ENCODE assay signal across 11 mouse cellular contexts in genomic region chr6:113586466-113587183, GRCm38 (mm10). TPM values are rescaled to one million over a fixed set of nuclear protein-coding genes. Genes with fewer than 3 reads are reported as not detected.
DNase-seq lines count a peak whose midpoint lies in the region; ATAC-seq and TF ChIP-seq lines count a peak whose summit lies in the region.
"Had no signal": no experiment of that assay in that cellular context is flagged by ENCODE, and none has a peak within 500 bp of the region (broad histone marks: within the 10 kb centered on the region; RNA-seq: fewer than 3 reads in every experiment).

No protein-coding gene starts in this region.

- no peak for ATAC-seq in heart, embryonic 12.5 days (ENCODE audit: insufficient number of reproducible peaks, low FRiP score)
- peak; percentile 57 for ATAC-seq in Patski
- peak; percentile 88 for ATAC-seq in lung, embryonic 16.5 days (ENCODE audit: low read depth)
- no peak for ATAC-seq in forebrain, embryonic 15.5 days (replicated peaks)

- in situ Hi-C loops in Patski (cut with MboI; ENCODE audit: low pct_unique_long_range_greater_than_20kb) = no loop called here

- no peak overlapping the region for H3K4me2 ChIP-seq in heart, embryonic 12.5 days
- H3K4me2 ChIP-seq in lung, embryonic 16.5 days (ENCODE audit: low read depth, low read length) = no peak overlapping the region
- H3K4me2 ChIP-seq in forebrain, embryonic 15.5 days (replicated peaks) = no peak overlapping the region
- H3K4me2 ChIP-seq: liver, embryonic 13.5 days had no signal

- CTCF ChIA-PET in Patski (lab: Charles Lee) = interaction anchor here (1.5 kb wide), 1 partner anchor 26 kb away, joined by 4 read pairs; no protein-coding TSS in a partner anchor

- H3K9me3 ChIP-seq in heart, embryonic 12.5 days (replicated peaks) = no peaks in the 10 kb centered on the region
- no peaks in the 10 kb centered on the region for H3K9me3 ChIP-seq in lung, embryonic 16.5 days (ENCODE audit: control insufficient read depth, low read length)
- no peaks in the 10 kb centered on the region for H3K9me3 ChIP-seq in limb, embryonic 10.5 days (replicated peaks)
- no peaks in the 10 kb centered on the region for H3K9me3 ChIP-seq in forebrain, embryonic 15.5 days
- H3K9me3 ChIP-seq: liver, embryonic 13.5 days had no signal

- no peaks in the 10 kb centered on the region for H3K27me3 ChIP-seq in heart, embryonic 12.5 days (replicated peaks)
- no peaks in the 10 kb centered on the region for H3K27me3 ChIP-seq in Patski
- no peaks in the 10 kb centered on the region for H3K27me3 ChIP-seq in lung, embryonic 16.5 days (ENCODE audit: control insufficient read depth, insufficient read depth, low read depth, low read length)
- H3K27me3 ChIP-seq in limb, embryonic 10.5 days (ENCODE audit: low read depth, poor library complexity, severe bottlenecking) = no peaks in the 10 kb centered on the region
- H3K27me3 ChIP-seq in forebrain, embryonic 15.5 days = no peaks in the 10 kb centered on the region
- H3K27me3 ChIP-seq: liver, embryonic 13.5 days had no signal

- DNase-seq in heart, adult 8-10 months (ENCODE audit: low spot score) = peak; percentile 8
- DNase-seq in Patski (ENCODE audit: low read depth, low spot score) = peak; percentile 25
- DNase-seq in heart, postnatal 10 days = peak; percentile 26 to 30
- no peak for DNase-seq in limb, embryonic 10.5 days (ENCODE audit: low spot score)
- no peak for DNase-seq in layer of hippocampus, adult 9-11 months
- DNase-seq: cerebellum, adult 8-10 months; liver, embryonic 13.5 days had no signal

- 65% methylated on average over 5 of the region's 5 CpGs for WGBS in heart, embryonic 12.5 days
- WGBS in lung, embryonic 16.5 days = 52% methylated on average over 5 of the region's 5 CpGs
- WGBS in limb, embryonic 10.5 days = 82% methylated on average over 5 of the region's 5 CpGs
- 72% methylated on average over 5 of the region's 5 CpGs for WGBS in forebrain, embryonic 15.5 days

- H3K9ac ChIP-seq in heart, embryonic 12.5 days = no peak overlapping the region
- H3K9ac ChIP-seq in lung, embryonic 16.5 days (ENCODE audit: low read length) = no peak overlapping the region
- H3K9ac ChIP-seq in forebrain, embryonic 15.5 days (replicated peaks) = no peak overlapping the region
- H3K9ac ChIP-seq: liver, embryonic 13.5 days had no signal

- no peak for TF ChIP-seq CTCF in Patski (IDR thresholded peaks at IDR 0.05)

- POLR2A ChIA-PET in Patski (lab: Charles Lee) = no interaction called here

- peaks cover 31% of the 10 kb centered on the region for H3K36me3 ChIP-seq in heart, embryonic 12.5 days
- H3K36me3 ChIP-seq in lung, embryonic 16.5 days (ENCODE audit: control insufficient read depth, insufficient read depth, low read length) = 0 out of 2 replicates have a peak, but pooled peaks cover under 1% of the 10 kb centered on the region
- peaks cover 70% of the 10 kb centered on the region for H3K36me3 ChIP-seq in limb, embryonic 10.5 days
- H3K36me3 ChIP-seq in forebrain, embryonic 15.5 days = no peaks in the 10 kb centered on the region

- no peaks in the 10 kb centered on the region for H3K4me1 ChIP-seq in heart, embryonic 12.5 days (replicated peaks)
- H3K4me1 ChIP-seq in lung, embryonic 16.5 days (replicated peaks; ENCODE audit: control insufficient read depth, insufficient read depth, low read length) = no peaks in the 10 kb centered on the region; the same call in 1 of the 2 replicates
- no peaks in the 10 kb centered on the region for H3K4me1 ChIP-seq in limb, embryonic 10.5 days
- no peaks in the 10 kb centered on the region for H3K4me1 ChIP-seq in forebrain, embryonic 15.5 days
- H3K4me1 ChIP-seq: liver, embryonic 13.5 days had no signal

- H3K27ac ChIP-seq in heart, embryonic 12.5 days (ENCODE audit: poor library complexity, severe bottlenecking) = no peak overlapping the region
- 0 out of 2 replicates have a peak overlapping the region, but pooled peaks have one; percentile 1 for H3K27ac ChIP-seq in lung, embryonic 16.5 days (ENCODE audit: low read length)
- no peak overlapping the region for H3K27ac ChIP-seq in limb, embryonic 10.5 days
- H3K27ac ChIP-seq in forebrain, embryonic 15.5 days (replicated peaks) = no peak overlapping the region
- H3K27ac ChIP-seq: liver, embryonic 13.5 days had no signal

- intact Hi-C loops in heart, postnatal 10 days (cut with DNase I) = no loop called here

- no peak overlapping the region for H3K4me3 ChIP-seq in heart, embryonic 12.5 days
- no peak overlapping the region for H3K4me3 ChIP-seq in lung, embryonic 16.5 days (ENCODE audit: low read length)
- no peak overlapping the region for H3K4me3 ChIP-seq in limb, embryonic 10.5 days
- H3K4me3 ChIP-seq in forebrain, embryonic 15.5 days = no peak overlapping the region
- H3K4me3 ChIP-seq: liver, embryonic 13.5 days had no signal

RNA-seq across cellular contexts. Expression of gene Fancd2os, which starts 13.9 kb away (rescaled TPM):
- not detected for total RNA-seq in heart, adult 8-10 months (2022)
- polyA plus RNA-seq in heart, embryonic 12.5 days (2016; fragmentation: Nextera tagmentation; extraction: Ambion mirVana) = 0.26 TPM in 1 of 2 replicates, not detected in the other
- not detected for polyA plus RNA-seq in Patski (2021)
- not detected for total RNA-seq in heart, postnatal 10 days (2021)
- polyA plus RNA-seq in lung, embryonic 16.5 days (2015; fragmentation: Nextera tagmentation; extraction: Ambion mirVana) = 0.15 and 0.21 TPM in 2 replicates
- polyA plus RNA-seq in limb, embryonic 10.5 days (2016; fragmentation: Nextera tagmentation; extraction: Ambion mirVana) = 0.30 TPM in 1 of 2 replicates, not detected in the other
- polyA plus RNA-seq in forebrain, embryonic 15.5 days (2015; fragmentation: Nextera tagmentation; extraction: Ambion mirVana) = 0.22 TPM in 1 of 2 replicates, not detected in the other
- total RNA-seq: gastrocnemius, postnatal 4 days had no signal

RNA-seq across cellular contexts. Expression of gene Brk1, which starts 17.9 kb away (rescaled TPM):
- 10 to 100 TPM; 68.5 to 83.3 (median 75.0) TPM for total RNA-seq in heart, adult 8-10 months (2022)
- 156 and 165 TPM in 2 replicates for polyA plus RNA-seq in heart, embryonic 12.5 days (2016; fragmentation: Nextera tagmentation; extraction: Ambion mirVana)
- polyA plus RNA-seq in Patski (2021) = 167 TPM
- total RNA-seq in heart, postnatal 10 days (2021) = 10 to 100 TPM; 92.4 to 94.8 TPM
- 218 and 226 TPM in 2 replicates for polyA plus RNA-seq in lung, embryonic 16.5 days (2015; fragmentation: Nextera tagmentation; extraction: Ambion mirVana)
- 206 and 208 TPM in 2 replicates for polyA plus RNA-seq in limb, embryonic 10.5 days (2016; fragmentation: Nextera tagmentation; extraction: Ambion mirVana)
- 239 and 240 TPM in 2 replicates for polyA plus RNA-seq in forebrain, embryonic 15.5 days (2015; fragmentation: Nextera tagmentation; extraction: Ambion mirVana)

RNA-seq across cellular contexts. Expression of gene Vhl, which starts 37.1 kb away (rescaled TPM):
- 10 to 100 TPM in 1 of 4 experiments, 1 to 10 TPM in 3; 8.4 to 10.7 (median 9.4) TPM for total RNA-seq in heart, adult 8-10 months (2022)
- polyA plus RNA-seq in heart, embryonic 12.5 days (2016; fragmentation: Nextera tagmentation; extraction: Ambion mirVana) = 30.3 and 32.7 TPM in 2 replicates
- 29.5 TPM for polyA plus RNA-seq in Patski (2021)
- total RNA-seq in heart, postnatal 10 days (2021) = 10 to 100 TPM; 11.6 to 18.1 TPM
- 36.1 and 38.7 TPM in 2 replicates for polyA plus RNA-seq in lung, embryonic 16.5 days (2015; fragmentation: Nextera tagmentation; extraction: Ambion mirVana)
- polyA plus RNA-seq in limb, embryonic 10.5 days (2016; fragmentation: Nextera tagmentation; extraction: Ambion mirVana) = 41.4 and 47.7 TPM in 2 replicates
- polyA plus RNA-seq in forebrain, embryonic 15.5 days (2015; fragmentation: Nextera tagmentation; extraction: Ambion mirVana) = 79.6 and 83.6 TPM in 2 replicates

RNA-seq across cellular contexts. Expression of gene Irak2, which starts 51.6 kb away (rescaled TPM):
- total RNA-seq in heart, adult 8-10 months (2022) = 10 to 100 TPM in 2 of 4 experiments, 1 to 10 TPM in 2; 8.1 to 13.5 (median 10.6) TPM
- polyA plus RNA-seq in heart, embryonic 12.5 days (2016; fragmentation: Nextera tagmentation; extraction: Ambion mirVana) = 7.0 and 7.9 TPM in 2 replicates
- polyA plus RNA-seq in Patski (2021) = 34.6 TPM
- total RNA-seq in heart, postnatal 10 days (2021) = 10 to 100 TPM; 10.1 to 14.1 TPM
- 6.3 and 7.4 TPM in 2 replicates for polyA plus RNA-seq in lung, embryonic 16.5 days (2015; fragmentation: Nextera tagmentation; extraction: Ambion mirVana)
- 4.5 and 8.0 TPM in 2 replicates for polyA plus RNA-seq in limb, embryonic 10.5 days (2016; fragmentation: Nextera tagmentation; extraction: Ambion mirVana)
- 1.3 and 1.5 TPM in 2 replicates for polyA plus RNA-seq in forebrain, embryonic 15.5 days (2015; fragmentation: Nextera tagmentation; extraction: Ambion mirVana)

RNA-seq across cellular contexts. Expression of gene Fancd2, which starts 55.1 kb away (rescaled TPM):
- under 1 TPM; 0.06 to 0.79 (median 0.18) TPM for total RNA-seq in heart, adult 8-10 months (2022)
- 10.9 and 12.1 TPM in 2 replicates for polyA plus RNA-seq in heart, embryonic 12.5 days (2016; fragmentation: Nextera tagmentation; extraction: Ambion mirVana)
- 8.2 TPM for polyA plus RNA-seq in Patski (2021)
- total RNA-seq in heart, postnatal 10 days (2021) = 1 to 10 TPM; 3.0 to 3.6 TPM
- 12.9 and 13.0 TPM in 2 replicates for polyA plus RNA-seq in lung, embryonic 16.5 days (2015; fragmentation: Nextera tagmentation; extraction: Ambion mirVana)
- polyA plus RNA-seq in limb, embryonic 10.5 days (2016; fragmentation: Nextera tagmentation; extraction: Ambion mirVana) = 21.6 and 21.9 TPM in 2 replicates
- 6.5 and 6.7 TPM in 2 replicates for polyA plus RNA-seq in forebrain, embryonic 15.5 days (2015; fragmentation: Nextera tagmentation; extraction: Ambion mirVana)

Comparison
In these comparisons a context has a peak if more than half of its experiments do, and no peak if none do; other contexts are left out.
1. DNase-seq: peak in heart, adult 8-10 months (single experiment), Patski (single experiment) and heart, postnatal 10 days (2 of 2); none in limb, embryonic 10.5 days (single experiment) and layer of hippocampus, adult 9-11 months (single experiment).
2. ATAC-seq: peak in Patski (single experiment) and lung, embryonic 16.5 days (single experiment); none in heart, embryonic 12.5 days (single experiment) and forebrain, embryonic 15.5 days (single experiment).